In the genomic region with DNA sequence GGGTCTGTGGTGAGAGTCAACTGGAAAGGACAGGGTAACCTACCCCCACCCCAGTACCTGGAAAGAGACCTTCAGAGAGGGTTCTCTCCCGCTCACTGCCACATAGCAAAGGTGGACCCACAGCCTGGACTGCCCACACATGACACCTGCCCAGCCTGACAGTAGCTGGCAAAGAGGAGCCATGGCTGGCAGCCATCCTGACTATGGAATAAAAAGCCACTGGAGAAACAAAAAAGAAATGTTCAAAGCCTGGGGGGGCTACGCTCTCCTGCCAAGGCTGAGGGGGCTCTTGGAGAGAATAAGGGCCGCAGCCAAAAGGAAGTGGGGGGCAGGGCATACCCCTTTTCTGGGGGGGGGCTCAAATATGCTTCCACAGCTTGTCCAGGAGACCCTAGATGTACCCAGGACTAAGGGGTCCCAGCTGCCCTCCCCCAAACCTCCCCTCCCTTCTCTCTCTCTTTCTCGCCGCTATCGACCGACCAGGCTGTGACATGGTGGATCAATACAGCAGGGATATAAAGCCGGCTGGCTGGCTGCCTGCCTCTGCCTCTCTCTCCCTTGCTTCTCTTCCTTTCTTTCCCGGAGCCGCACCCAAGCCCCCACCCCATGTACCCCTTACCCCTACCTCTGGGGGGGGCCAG, we compare ENCODE assay signal across 10 mouse cellular contexts. TPM values are rescaled to one million over a fixed set of nuclear protein-coding genes. Genes with fewer than 3 reads are reported as not detected.
DNase-seq lines count a peak whose midpoint lies in the region; ATAC-seq and TF ChIP-seq lines count a peak whose summit lies in the region.
"Had no signal": no experiment of that assay in that cellular context is flagged by ENCODE, and none has a peak within 500 bp of the region (broad histone marks: within the 10 kb centered on the region; RNA-seq: fewer than 3 reads in every experiment).

No protein-coding gene starts in this region.

- no peaks in the 10 kb centered on the region for H3K27me3 ChIP-seq in hindbrain, embryonic 14.5 days (ENCODE audit: control insufficient read depth, insufficient read depth, low read length)
- H3K27me3 ChIP-seq in midbrain, postnatal 0 days (ENCODE audit: insufficient read depth, low read length), result no peaks in the 10 kb centered on the region
- peaks cover 48% of the 10 kb centered on the region for H3K27me3 ChIP-seq in kidney, embryonic 15.5 days
- H3K27me3 ChIP-seq in heart, embryonic 11.5 days (ENCODE audit: control insufficient read depth, insufficient read depth, low read length), result peaks cover 86% of the 10 kb centered on the region

- TF ChIP-seq CTCF in midbrain, postnatal 0 days (IDR thresholded peaks at IDR 0.05), result no peak

- no peaks in the 10 kb centered on the region for H3K36me3 ChIP-seq in hindbrain, embryonic 14.5 days (replicated peaks; ENCODE audit: control insufficient read depth, insufficient read depth)
- no peaks in the 10 kb centered on the region for H3K36me3 ChIP-seq in midbrain, postnatal 0 days (ENCODE audit: insufficient read depth, low read length)
- H3K36me3 ChIP-seq in kidney, embryonic 15.5 days, result no peaks in the 10 kb centered on the region
- H3K36me3 ChIP-seq in heart, embryonic 11.5 days (ENCODE audit: control insufficient read depth, insufficient read depth, low read length), result no peaks in the 10 kb centered on the region
- H3K36me3 ChIP-seq: liver, embryonic 15.5 days had no signal

- peak overlapping the region; percentile 57 for H3K9ac ChIP-seq in hindbrain, embryonic 14.5 days
- peak overlapping the region; percentile 42; the same call in 1 of the 2 replicates for H3K9ac ChIP-seq in midbrain, postnatal 0 days (replicated peaks; ENCODE audit: low read length, poor library complexity, severe bottlenecking)
- no peak overlapping the region for H3K9ac ChIP-seq in kidney, embryonic 15.5 days
- no peak overlapping the region for H3K9ac ChIP-seq in heart, embryonic 11.5 days (ENCODE audit: low read depth, low read length)
- H3K9ac ChIP-seq: liver, embryonic 15.5 days had no signal

- 9% methylated on average over 10 of the region's 10 CpGs for WGBS in hindbrain, embryonic 14.5 days
- 12% methylated on average over 10 of the region's 10 CpGs for WGBS in midbrain, postnatal 0 days
- 32% methylated on average over 10 of the region's 10 CpGs for WGBS in kidney, embryonic 15.5 days
- WGBS in heart, embryonic 11.5 days (ENCODE audit: insufficient replicate concordance), result 43% methylated on average over 10 of the region's 10 CpGs

- H3K4me3 ChIP-seq in hindbrain, embryonic 14.5 days (replicated peaks; ENCODE audit: low read length), result peak overlapping the region; percentile 24
- H3K4me3 ChIP-seq in midbrain, postnatal 0 days (ENCODE audit: low read depth, low read length), result no peak overlapping the region
- H3K4me3 ChIP-seq in kidney, embryonic 15.5 days (replicated peaks), result no peak overlapping the region
- no peak overlapping the region for H3K4me3 ChIP-seq in heart, embryonic 11.5 days (ENCODE audit: low read depth, low read length)
- H3K4me3 ChIP-seq: liver, embryonic 15.5 days had no signal

- peak overlapping the region; percentile 41 for H3K4me2 ChIP-seq in hindbrain, embryonic 14.5 days (replicated peaks)
- peak overlapping the region; percentile 34 for H3K4me2 ChIP-seq in midbrain, postnatal 0 days (ENCODE audit: low read depth, low read length, poor library complexity, severe bottlenecking)
- no peak overlapping the region for H3K4me2 ChIP-seq in kidney, embryonic 15.5 days
- H3K4me2 ChIP-seq in heart, embryonic 11.5 days, result no peak overlapping the region
- H3K4me2 ChIP-seq: liver, embryonic 15.5 days had no signal

- intact Hi-C loops in left cerebral cortex, postnatal 14 days (cut with DNase I), result no loop called here

- ATAC-seq in hindbrain, embryonic 14.5 days (ENCODE audit: low FRiP score), result peak; percentile 21; the same call in 1 of the 2 replicates
- no peak for ATAC-seq in midbrain, postnatal 0 days (ENCODE audit: low FRiP score)
- no peak for ATAC-seq in kidney, embryonic 15.5 days (replicated peaks; ENCODE audit: low FRiP score)
- ATAC-seq in heart, embryonic 11.5 days (replicated peaks; ENCODE audit: insufficient number of reproducible peaks, low FRiP score, low TSS enrichment), result no peak

- no peaks in the 10 kb centered on the region for H3K9me3 ChIP-seq in hindbrain, embryonic 14.5 days (ENCODE audit: control insufficient read depth, low read length)
- H3K9me3 ChIP-seq in midbrain, postnatal 0 days (ENCODE audit: low read length), result no peaks in the 10 kb centered on the region
- no peaks in the 10 kb centered on the region for H3K9me3 ChIP-seq in kidney, embryonic 15.5 days (replicated peaks)
- no peaks in the 10 kb centered on the region for H3K9me3 ChIP-seq in heart, embryonic 11.5 days (replicated peaks; ENCODE audit: control insufficient read depth, low read length)
- H3K9me3 ChIP-seq: liver, embryonic 15.5 days had no signal

- peak; percentile 23 to 31 for DNase-seq in left cerebral cortex, postnatal 14 days (ENCODE audit: low spot score in 2 of 2)
- no peak for DNase-seq in left cerebral cortex, adult 9 months (ENCODE audit: low spot score in 2 of 2)
- DNase-seq in cerebellum, postnatal 36 days, result peak; percentile 64 to 71
- no peak for DNase-seq in hindbrain, embryonic 14.5 days (ENCODE audit: low spot score)
- DNase-seq in midbrain, postnatal 0 days (ENCODE audit: low spot score), result peak; percentile 66
- no peak for DNase-seq in adrenal gland, adult 2 months
- DNase-seq: thymus, adult 18-20 months had no signal

- H3K27ac ChIP-seq in hindbrain, embryonic 14.5 days, result peak overlapping the region; percentile 88
- peak overlapping the region; percentile 70; the same call in 1 of the 2 replicates for H3K27ac ChIP-seq in midbrain, postnatal 0 days (ENCODE audit: low read depth, low read length)
- H3K27ac ChIP-seq in kidney, embryonic 15.5 days, result no peak overlapping the region
- H3K27ac ChIP-seq in heart, embryonic 11.5 days (ENCODE audit: low read depth, low read length), result no peak overlapping the region
- H3K27ac ChIP-seq: liver, embryonic 15.5 days had no signal

- peaks cover 63% of the 10 kb centered on the region for H3K4me1 ChIP-seq in hindbrain, embryonic 14.5 days (replicated peaks; ENCODE audit: control insufficient read depth, insufficient read depth, low read length)
- H3K4me1 ChIP-seq in midbrain, postnatal 0 days (ENCODE audit: insufficient read depth, low read length), result peaks cover 28% of the 10 kb centered on the region
- peaks cover 61% of the 10 kb centered on the region for H3K4me1 ChIP-seq in kidney, embryonic 15.5 days
- peaks cover 22% of the 10 kb centered on the region for H3K4me1 ChIP-seq in heart, embryonic 11.5 days (ENCODE audit: control insufficient read depth, insufficient read depth, low read length)

RNA-seq across cellular contexts. Expression of gene Pou2f2, which starts 27.5 kb away (rescaled TPM):
- total RNA-seq in left cerebral cortex, postnatal 14 days (2021), result 10 to 100 TPM; 11.5 to 13.0 TPM
- polyA plus RNA-seq in hindbrain, embryonic 14.5 days (2014; fragmentation: Nextera tagmentation; extraction: Ambion mirVana), result 31.8 and 32.5 TPM in 2 replicates
- 7.6 and 9.0 TPM in 2 replicates for total RNA-seq in midbrain, postnatal 0 days (2014; rRNA removed)
- polyA plus RNA-seq in midbrain, postnatal 0 days (2015; fragmentation: Nextera tagmentation; extraction: Ambion mirVana), result 28.9 and 35.9 TPM in 2 replicates
- 0.64 and 2.5 TPM in 2 replicates for polyA plus RNA-seq in kidney, embryonic 15.5 days (2015; fragmentation: Nextera tagmentation; extraction: Ambion mirVana)
- 0.68 and 0.83 TPM in 2 replicates for polyA plus RNA-seq in heart, embryonic 11.5 days (2014; fragmentation: Nextera tagmentation; extraction: Ambion mirVana)
- total RNA-seq in adrenal gland, adult 2 months (2021), result under 1 TPM; 0.46 to 0.90 TPM
- polyA plus RNA-seq in adrenal gland, adult 2 months (2012; rRNA removed), result 2.7 and 3.2 TPM in 2 replicates

Comparison
In these comparisons a context has a peak if more than half of its experiments do, and no peak if none do; other contexts are left out.
1. DNase-seq: peak in left cerebral cortex, postnatal 14 days (2 of 2), cerebellum, postnatal 36 days (2 of 2) and midbrain, postnatal 0 days (single experiment); none in left cerebral cortex, adult 9 months (0 of 2), hindbrain, embryonic 14.5 days (single experiment) and adrenal gland, adult 2 months (single experiment).
2. H3K27ac ChIP-seq: peak in hindbrain, embryonic 14.5 days (single experiment) and midbrain, postnatal 0 days (single experiment); none in kidney, embryonic 15.5 days (single experiment) and heart, embryonic 11.5 days (single experiment).
3. H3K4me2 ChIP-seq: peak in hindbrain, embryonic 14.5 days (single experiment) and midbrain, postnatal 0 days (single experiment); none in kidney, embryonic 15.5 days (single experiment) and heart, embryonic 11.5 days (single experiment).
4. H3K9ac ChIP-seq: peak in hindbrain, embryonic 14.5 days (single experiment) and midbrain, postnatal 0 days (single experiment); none in kidney, embryonic 15.5 days (single experiment) and heart, embryonic 11.5 days (single experiment).